Mouse (Mus musculus) liver, postnatal 0 days (tissue): ENCODE measurements around the gene Chd1.

ENCODE experiments used
- CTCF ChIP-seq: sonication (generic); IDR thresholded peaks from 2 replicates; pipeline ENCODE4 v1.5.1; 2016; ENCODE audit warnings: antibody characterized with exemption, low read depth
- EP300 ChIP-seq: IDR thresholded peaks from 2 replicates; pipeline ENCODE4 v1.6.1; 2016; ENCODE audit warnings: antibody characterized with exemption, low read depth, mild to moderate bottlenecking

GRCm38 (mm10) chr17:15698956-15699355, 5.8 kb upstream of the Chd1 start:
- TF ChIP-seq CTCF (no peak), EP300 (no peak)
